13 mouse cellular contexts compared by ENCODE assay signal in genomic region chr11:96265954-96266353, GRCm38 (mm10). TPM values are rescaled to one million over a fixed set of nuclear protein-coding genes. Genes with fewer than 3 reads are reported as not detected.
A peak's percentile ranks its signal among the peaks of the same experiment; 100 is the strongest.
DNase-seq lines count a peak whose midpoint lies in the region; ATAC-seq lines count a peak whose summit lies in the region.
"Had no signal": no experiment of that assay in that cellular context is flagged by ENCODE, and none has a peak within 500 bp of the region (broad histone marks: within the 10 kb centered on the region; RNA-seq: fewer than 3 reads in every experiment).

No protein-coding gene starts in this region.

- no peak overlapping the region for H3K27ac ChIP-seq in lung, embryonic 16.5 days (ENCODE audit: low read length)
- no peak overlapping the region for H3K27ac ChIP-seq in intestine, embryonic 15.5 days
- H3K27ac ChIP-seq: midbrain, embryonic 13.5 days had no signal

- H3K9ac ChIP-seq in lung, embryonic 16.5 days (ENCODE audit: low read length) = no peak overlapping the region
- no peak overlapping the region for H3K9ac ChIP-seq in intestine, embryonic 15.5 days
- H3K9ac ChIP-seq: midbrain, embryonic 13.5 days had no signal

- no peaks in the 10 kb centered on the region for H3K36me3 ChIP-seq in lung, embryonic 16.5 days (ENCODE audit: control insufficient read depth, insufficient read depth, low read length)
- no peaks in the 10 kb centered on the region for H3K36me3 ChIP-seq in intestine, embryonic 15.5 days
- H3K36me3 ChIP-seq: midbrain, embryonic 13.5 days had no signal

- H3K27me3 ChIP-seq in lung, embryonic 16.5 days (ENCODE audit: control insufficient read depth, insufficient read depth, low read depth, low read length) = peaks cover 94% of the 10 kb centered on the region
- H3K27me3 ChIP-seq in intestine, embryonic 15.5 days (replicated peaks) = peaks cover 92% of the 10 kb centered on the region

- H3K4me1 ChIP-seq in lung, embryonic 16.5 days (replicated peaks; ENCODE audit: control insufficient read depth, insufficient read depth, low read length) = peaks cover 9% of the 10 kb centered on the region
- peaks cover 10% of the 10 kb centered on the region for H3K4me1 ChIP-seq in intestine, embryonic 15.5 days (replicated peaks)
- H3K4me1 ChIP-seq: midbrain, embryonic 13.5 days had no signal

- H3K4me3 ChIP-seq in lung, embryonic 16.5 days (ENCODE audit: low read length) = no peak overlapping the region
- H3K4me3 ChIP-seq in intestine, embryonic 15.5 days (replicated peaks) = no peak overlapping the region
- H3K4me3 ChIP-seq: midbrain, embryonic 13.5 days had no signal

- ATAC-seq in lung, embryonic 16.5 days (ENCODE audit: low read depth) = peak; percentile 33; the same call in 1 of the 2 replicates
- peak; percentile 34; the same call in 1 of the 2 replicates for ATAC-seq in intestine, embryonic 15.5 days
- no peak for ATAC-seq in activated CD4-positive, CD25-positive, alpha-beta regulatory T cell, adult 4 months
- ATAC-seq in frontal cortex, adult (ENCODE audit: low TSS enrichment) = no peak
- ATAC-seq: CD4-positive, CD25-positive, alpha-beta regulatory T cell, adult 4 months; midbrain, embryonic 13.5 days had no signal

- H3K4me2 ChIP-seq in lung, embryonic 16.5 days (ENCODE audit: low read depth, low read length) = no peak overlapping the region
- no peak overlapping the region for H3K4me2 ChIP-seq in intestine, embryonic 15.5 days (replicated peaks)
- H3K4me2 ChIP-seq: midbrain, embryonic 13.5 days had no signal

- no peak for DNase-seq in lung, postnatal 10 days
- peak; percentile 91 to 94 for DNase-seq in kidney, postnatal 25 days
- DNase-seq in testis, postnatal 10 days (ENCODE audit: low spot score) = peak; percentile 82
- no peak for DNase-seq in MN1 (ENCODE audit: low spot score)
- DNase-seq: gastrocnemius, postnatal 25 days; lung, adult 2 months had no signal

- H3K9me3 ChIP-seq in lung, embryonic 16.5 days (ENCODE audit: control insufficient read depth, low read length) = no peaks in the 10 kb centered on the region; the same call in 1 of the 2 replicates
- H3K9me3 ChIP-seq in intestine, embryonic 15.5 days = no peaks in the 10 kb centered on the region
- H3K9me3 ChIP-seq: midbrain, embryonic 13.5 days had no signal

- 2% methylated on average over 7 of the region's 7 CpGs for WGBS in lung, embryonic 16.5 days
- 11% methylated on average over 7 of the region's 7 CpGs for whole genome bisulfite sequencing in intestine, embryonic 15.5 days

RNA-seq across cellular contexts. Expression of gene Hoxb9, which starts 5.3 kb away (rescaled TPM):
- polyA plus RNA-seq in lung, embryonic 16.5 days (2015; fragmentation: Nextera tagmentation; extraction: Ambion mirVana) = 0.28 and 0.30 TPM in 2 replicates
- polyA plus RNA-seq in intestine, embryonic 15.5 days (2015; fragmentation: Nextera tagmentation; extraction: Ambion mirVana) = 1.2 and 1.3 TPM in 2 replicates
- under 1 TPM in 1 of 2 experiments, not detected in 1; 0.15 TPM for polyA plus RNA-seq in activated CD4-positive, CD25-positive, alpha-beta regulatory T cell, adult 4 months (2017; shearing (Covaris generic))
- polyA plus RNA-seq: heart, postnatal 0 days; lung, adult 2 months; midbrain, embryonic 13.5 days had no signal

RNA-seq across cellular contexts. Expression of gene Hoxb8, which starts 15.8 kb away (rescaled TPM):
- 0.33 and 0.79 TPM in 2 replicates for polyA plus RNA-seq in lung, embryonic 16.5 days (2015; fragmentation: Nextera tagmentation; extraction: Ambion mirVana)
- polyA plus RNA-seq in intestine, embryonic 15.5 days (2015; fragmentation: Nextera tagmentation; extraction: Ambion mirVana) = 1.1 and 1.5 TPM in 2 replicates
- not detected for polyA plus RNA-seq in activated CD4-positive, CD25-positive, alpha-beta regulatory T cell, adult 4 months (2017; shearing (Covaris generic))
- polyA plus RNA-seq: CD4-positive, CD25-positive, alpha-beta regulatory T cell, adult 4 months; heart, postnatal 0 days; midbrain, embryonic 13.5 days had no signal

RNA-seq across cellular contexts. Expression of gene Hoxb7, which starts 20.5 kb away (rescaled TPM):
- 2.2 and 3.2 TPM in 2 replicates for polyA plus RNA-seq in lung, embryonic 16.5 days (2015; fragmentation: Nextera tagmentation; extraction: Ambion mirVana)
- 10.7 and 12.4 TPM in 2 replicates for polyA plus RNA-seq in intestine, embryonic 15.5 days (2015; fragmentation: Nextera tagmentation; extraction: Ambion mirVana)
- polyA plus RNA-seq in activated CD4-positive, CD25-positive, alpha-beta regulatory T cell, adult 4 months (2017; shearing (Covaris generic)) = not detected
- polyA plus RNA-seq: CD4-positive, CD25-positive, alpha-beta regulatory T cell, adult 4 months; midbrain, embryonic 13.5 days had no signal

RNA-seq across cellular contexts. Expression of gene Hoxb6, which starts 26.3 kb away (rescaled TPM):
- polyA plus RNA-seq in lung, embryonic 16.5 days (2015; fragmentation: Nextera tagmentation; extraction: Ambion mirVana) = 8.8 and 11.6 TPM in 2 replicates
- 14.4 and 16.1 TPM in 2 replicates for polyA plus RNA-seq in intestine, embryonic 15.5 days (2015; fragmentation: Nextera tagmentation; extraction: Ambion mirVana)
- not detected for polyA plus RNA-seq in activated CD4-positive, CD25-positive, alpha-beta regulatory T cell, adult 4 months (2017; shearing (Covaris generic))
- polyA plus RNA-seq: CD4-positive, CD25-positive, alpha-beta regulatory T cell, adult 4 months; heart, postnatal 0 days; midbrain, embryonic 13.5 days had no signal

RNA-seq across cellular contexts. Expression of gene Hoxb5, which starts 37.2 kb away (rescaled TPM):
- polyA plus RNA-seq in lung, embryonic 16.5 days (2015; fragmentation: Nextera tagmentation; extraction: Ambion mirVana) = 39.2 and 46.6 TPM in 2 replicates
- 27.2 and 31.3 TPM in 2 replicates for polyA plus RNA-seq in intestine, embryonic 15.5 days (2015; fragmentation: Nextera tagmentation; extraction: Ambion mirVana)
- not detected for polyA plus RNA-seq in activated CD4-positive, CD25-positive, alpha-beta regulatory T cell, adult 4 months (2017; shearing (Covaris generic))
- polyA plus RNA-seq: CD4-positive, CD25-positive, alpha-beta regulatory T cell, adult 4 months had no signal

Comparison
In these comparisons a context has a peak if more than half of its experiments do, and no peak if none do; other contexts are left out.
1. ATAC-seq: peak in lung, embryonic 16.5 days (single experiment) and intestine, embryonic 15.5 days (single experiment); none in activated CD4-positive, CD25-positive, alpha-beta regulatory T cell, adult 4 months (single experiment) and frontal cortex, adult (single experiment).
2. DNase-seq: peak in kidney, postnatal 25 days (2 of 2) and testis, postnatal 10 days (single experiment); none in lung, postnatal 10 days (single experiment) and MN1 (single experiment).